Mouse (Mus musculus) cortical plate, adult 2 months (tissue): ENCODE data around the gene Nfia.

Experiments
- CTCF ChIP-seq: fragments of 200-500 bp; IDR thresholded peaks from 2 replicates; pipeline ENCODE4 v1.5.1; 2011; ENCODE audit warnings: mild to moderate bottlenecking, control low read depth, low read length; ENCODE audit not compliant: insufficient read depth; ENCODE audit errors: extremely low read depth
- POLR2A ChIP-seq: fragments of 200-500 bp; IDR thresholded peaks from 2 replicates; pipeline ENCODE4 v1.6.1; 2011; ENCODE audit warnings: mild to moderate bottlenecking, low read length, control low read depth; ENCODE audit not compliant: insufficient read depth; ENCODE audit errors: extremely low read depth

DNA sequence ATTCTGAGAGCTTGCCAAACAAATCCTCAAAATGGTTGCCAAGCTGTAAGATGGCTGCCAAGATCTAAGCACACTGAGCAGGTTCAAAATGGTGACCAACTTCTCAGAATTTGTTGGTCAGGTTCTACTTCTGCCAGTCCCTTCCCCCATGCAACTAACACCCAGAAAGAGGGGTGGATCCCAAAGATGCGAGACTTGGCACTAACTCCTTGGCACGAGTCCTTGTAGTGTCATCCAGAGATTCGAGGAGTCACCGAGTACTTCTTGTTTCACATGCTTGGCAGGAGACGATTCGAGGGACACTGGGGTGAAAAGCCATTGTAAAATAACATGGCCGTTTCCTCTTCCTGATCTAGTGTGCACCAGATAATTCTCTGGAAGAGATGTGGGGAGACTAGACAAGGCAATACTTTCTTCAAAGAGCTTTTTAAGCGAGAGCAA, 151.4 kb downstream of the Nfia start:
- no peak for TF ChIP-seq CTCF
- TF ChIP-seq POLR2A: no peak
